Mouse (Mus musculus) common myeloid progenitor, adult 5-6 weeks (primary cell): ENCODE results near the gene Dst. TPM values are rescaled to one million over a fixed set of nuclear protein-coding genes. Genes with fewer than 3 reads are reported as not detected.

Source experiments
- ATAC-seq: replicated peaks from 2 replicates; pipeline ENCODE4 v1.8.0; 2016; ENCODE audit warnings: low read depth, mild to moderate bottlenecking, moderate TSS enrichment, inconsistent platforms; ENCODE audit not compliant: poor library complexity, severe bottlenecking
- total RNA-seq: library from RNA; stranded (forward); fragments of 200-1000, 187-1606 nt; gene quantifications from 2 replicates; pipeline ENCODE4 v1.2.3, GENCODE M21; 2017

Gene Dst
- total RNA-seq, 1 experiment from 2014 or later: 8.4 TPM

GRCm38 (mm10) chr1:33969910-33970309, 61.9 kb downstream of the Dst start:
- ATAC-seq: no peak

- no peak for ATAC-seq
Observed at GRCm38 (mm10) chr1:33974401-33974800, 66.4 kb downstream of the Dst start.

- ATAC-seq: no peak
Observed at GRCm38 (mm10) chr1:33975333-33975732, 67.3 kb downstream of the Dst start.

DNA sequence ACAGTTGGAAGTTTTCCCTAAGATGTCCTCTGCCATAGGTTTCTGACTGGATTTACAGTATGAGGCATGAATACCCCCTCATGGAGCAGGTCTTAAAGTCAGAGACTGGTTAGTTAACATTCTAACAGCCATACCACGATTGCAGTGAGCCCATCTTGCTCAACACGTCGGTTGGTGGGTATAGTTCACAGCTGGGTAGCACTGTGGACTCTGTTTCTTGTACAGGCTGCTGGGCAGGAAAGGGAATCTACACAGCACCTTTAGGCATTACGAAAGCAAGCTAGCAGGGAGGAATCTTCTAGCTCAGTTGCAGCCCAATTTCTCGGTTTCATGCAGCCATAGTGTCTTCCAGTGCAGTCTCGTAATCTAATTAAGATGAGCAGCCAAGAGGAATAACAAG, 69.8 kb downstream of the Dst start:
- ATAC-seq: no peak

DNA sequence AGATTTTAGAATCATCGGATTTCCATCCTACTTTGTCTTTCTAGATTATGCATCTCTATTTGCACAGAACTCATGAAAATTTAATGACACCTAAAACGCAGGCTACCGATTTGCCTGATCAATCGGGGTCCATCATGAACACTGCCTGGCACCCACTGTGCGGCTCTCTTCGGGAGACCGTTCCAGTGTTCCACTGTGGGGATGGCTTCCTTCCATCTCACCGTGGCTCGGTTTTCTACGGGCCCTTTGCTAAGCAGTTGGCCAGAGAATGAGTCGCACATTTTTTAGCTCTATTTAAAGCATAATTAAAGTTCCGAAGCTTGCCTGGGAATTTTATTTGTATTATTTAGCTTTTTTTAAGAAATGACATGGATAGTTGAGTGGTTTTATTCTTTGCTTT, 72.4 kb downstream of the Dst start:
- ATAC-seq: no peak

- ATAC-seq: no peak
Observed at GRCm38 (mm10) chr1:33989643-33990042, 81.6 kb downstream of the Dst start.

DNA sequence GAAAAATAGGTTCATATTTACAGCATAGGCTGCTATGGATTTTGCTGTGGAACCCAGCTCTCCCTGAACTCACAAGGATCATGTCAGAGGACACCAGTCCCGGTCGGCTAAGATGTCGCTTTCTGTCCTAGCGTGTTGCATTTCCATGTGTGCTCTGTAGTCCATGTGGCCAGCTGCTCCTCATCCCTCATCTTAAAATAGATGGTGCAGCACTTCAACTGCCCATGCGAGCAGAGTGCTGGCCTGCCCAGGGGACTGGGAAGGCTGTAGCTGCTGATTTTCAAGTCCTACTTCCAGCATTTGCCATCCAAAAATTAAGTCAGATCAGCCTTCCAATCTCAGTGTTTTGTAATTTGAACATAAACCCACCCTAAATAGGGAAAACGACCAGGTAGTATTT, 83.0 kb downstream of the Dst start:
- ATAC-seq: no peak

GRCm38 (mm10) chr1:33992810-33993209, 84.8 kb downstream of the Dst start:
- no peak for ATAC-seq

GRCm38 (mm10) chr1:33994201-33994600, 86.2 kb downstream of the Dst start:
- ATAC-seq: peak; percentile 45

- ATAC-seq: no peak
Observed at GRCm38 (mm10) chr1:33995386-33995785, 87.4 kb downstream of the Dst start.

GRCm38 (mm10) chr1:33996105-33996887, 88.3 kb downstream of the Dst start:
- no peak for ATAC-seq

- ATAC-seq: no peak
Observed at GRCm38 (mm10) chr1:34002321-34002720, 94.3 kb downstream of the Dst start.

DNA sequence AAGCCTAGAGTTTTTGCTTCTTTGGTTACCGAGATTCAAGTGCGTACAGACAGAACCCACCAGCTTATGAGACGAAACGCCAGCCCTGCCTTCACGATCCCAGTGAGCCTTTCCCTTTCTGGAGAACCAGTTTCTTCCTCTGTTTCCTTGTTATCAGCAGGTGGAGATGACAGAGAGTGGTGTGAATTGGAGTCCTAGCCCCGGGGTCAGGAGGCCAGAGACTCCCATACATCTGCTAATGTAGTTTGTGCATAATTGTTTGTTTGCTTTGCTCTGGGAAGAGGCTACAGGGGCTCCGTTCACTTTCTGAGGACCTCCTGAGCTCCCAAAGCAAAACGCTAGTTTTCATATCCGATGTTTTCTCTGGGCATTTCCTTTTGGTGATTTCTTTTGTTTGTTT, 94.9 kb downstream of the Dst start:
- ATAC-seq: no peak

DNA sequence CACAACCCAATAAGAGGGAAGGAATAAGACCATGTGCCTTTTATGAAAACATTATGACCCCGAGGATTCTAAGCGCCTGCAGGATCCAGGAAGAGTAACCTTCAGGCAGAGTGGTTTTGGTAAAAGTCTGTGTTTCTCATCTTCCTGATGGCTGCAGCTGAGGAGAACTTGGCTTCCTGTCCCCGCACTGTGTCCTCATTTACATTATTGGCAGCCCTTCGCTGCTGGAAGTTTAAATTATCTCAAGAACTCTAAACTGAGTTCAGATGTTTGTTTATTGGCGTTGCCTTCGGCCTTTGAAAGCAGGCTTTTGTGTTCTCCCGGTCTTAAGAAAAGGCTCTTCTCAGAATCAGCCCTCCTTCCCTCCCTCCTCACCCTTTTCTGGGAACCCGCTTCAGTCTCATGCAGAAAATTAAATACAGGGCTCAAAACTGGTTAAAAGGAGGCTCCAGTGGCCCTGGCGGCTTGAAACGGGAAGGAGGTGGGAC, 97.3 kb downstream of the Dst start:
- ATAC-seq: no peak

DNA sequence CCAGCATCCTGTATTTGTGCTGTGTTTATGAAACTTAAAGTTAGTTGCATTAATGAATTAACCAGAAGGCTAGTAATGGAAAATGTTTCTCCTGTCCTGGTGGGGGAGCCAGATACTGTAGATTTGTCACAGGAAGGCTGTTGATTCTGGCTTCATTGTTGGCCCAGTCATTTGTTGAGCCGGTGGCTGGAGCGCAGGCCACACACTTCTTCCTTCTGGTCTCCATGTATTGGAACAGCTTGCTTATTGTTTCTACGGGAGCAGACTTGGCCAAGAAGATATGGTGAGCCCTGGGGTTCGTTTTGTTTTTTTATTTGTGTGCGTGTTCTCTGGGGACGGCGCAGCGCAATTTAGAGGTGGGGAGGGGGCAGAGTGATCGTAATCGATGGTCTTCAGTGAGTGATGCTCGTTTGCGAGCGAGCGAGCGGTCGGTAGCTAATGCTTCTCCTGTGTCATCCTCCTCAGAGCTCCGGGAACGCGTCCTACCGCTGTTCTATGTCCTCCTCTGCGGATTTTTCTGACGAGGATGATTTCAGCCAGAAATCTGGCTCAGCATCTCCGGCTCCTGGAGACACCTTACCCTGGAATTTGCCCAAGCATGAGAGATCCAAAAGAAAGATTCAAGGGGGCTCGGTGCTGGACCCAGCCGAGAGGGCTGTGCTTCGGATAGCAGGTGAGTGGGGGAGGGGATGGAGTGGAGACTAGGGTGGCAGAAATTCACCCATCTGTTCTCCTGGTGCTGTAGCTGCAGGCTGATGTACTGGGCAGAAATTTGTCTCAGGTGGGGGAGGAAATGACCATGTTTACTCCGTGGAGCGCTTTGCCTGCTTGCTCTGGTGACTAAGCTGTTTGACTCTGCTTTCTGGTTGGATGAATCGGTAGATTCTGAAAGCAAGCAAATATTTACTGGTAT, 98.0 kb downstream of the Dst start:
- peak; percentile 93 for ATAC-seq

GRCm38 (mm10) chr1:34006828-34007361, 98.9 kb downstream of the Dst start:
- no peak for ATAC-seq

DNA sequence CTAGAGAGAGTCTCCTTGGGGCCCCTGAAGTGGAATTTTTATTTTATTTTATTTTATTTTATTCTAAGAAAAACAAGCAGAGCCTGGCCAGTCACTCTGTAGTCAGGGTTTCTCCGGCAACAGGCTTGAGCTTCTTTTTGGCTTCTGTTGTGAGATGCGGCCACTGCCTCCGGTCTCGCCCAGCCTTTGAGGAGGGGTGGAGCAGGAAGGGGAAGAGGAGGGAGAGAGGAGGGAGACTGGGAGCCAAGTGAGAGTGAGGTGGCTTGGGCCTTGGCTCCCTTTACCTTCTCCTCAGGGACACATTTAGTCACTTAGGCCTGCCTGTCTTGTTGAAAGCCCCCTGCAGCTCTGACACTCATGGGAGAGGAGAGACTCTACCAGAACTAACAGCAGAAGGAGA, 99.4 kb downstream of the Dst start:
- ATAC-seq: no peak

DNA sequence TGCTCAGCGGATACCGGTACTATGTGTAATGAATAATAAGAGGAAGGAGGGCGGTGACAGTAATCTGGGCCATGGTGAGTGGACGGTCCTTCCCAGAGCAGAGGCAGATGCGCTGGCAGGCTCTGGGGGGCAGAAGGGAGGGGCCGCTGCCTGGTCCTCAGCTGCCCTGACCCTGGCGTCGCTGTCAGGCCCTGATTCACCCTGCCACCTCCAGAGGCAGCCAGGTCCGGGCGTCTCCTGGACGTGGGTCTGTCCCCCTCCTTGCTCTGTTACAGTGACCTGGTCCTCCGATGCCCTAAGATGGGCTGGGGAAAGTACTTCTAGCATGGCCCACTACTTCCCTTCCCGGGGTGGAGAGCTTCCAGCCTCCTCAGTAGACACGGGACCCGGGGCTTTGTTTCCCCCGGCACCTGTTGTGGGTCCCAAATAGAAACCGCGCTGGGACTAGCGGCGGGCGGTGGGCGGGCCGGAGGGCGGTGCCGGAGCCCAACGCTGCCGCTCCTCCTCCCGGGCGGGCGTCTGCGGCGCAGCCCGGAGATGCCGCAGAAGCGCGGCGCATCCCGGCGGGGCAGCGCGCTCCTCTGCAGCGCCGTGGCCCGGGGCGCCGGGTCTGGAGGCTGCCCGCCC, 103.1 kb downstream of the Dst start:
- peak; percentile 82 for ATAC-seq

- ATAC-seq: no peak
Observed at GRCm38 (mm10) chr1:34011821-34012271, 103.8 kb downstream of the Dst start.

GRCm38 (mm10) chr1:34013490-34013889, 105.5 kb downstream of the Dst start:
- no peak for ATAC-seq
